Mouse (Mus musculus) midbrain, postnatal 0 days (tissue): Measurements from ENCODE around the gene Ddx5. TPM values are rescaled to one million over a fixed set of nuclear protein-coding genes. Genes with fewer than 3 reads are reported as not detected.

Experiments
- ATAC-seq: fragments of 200-750 bp; cut with Nextera tagmentation; 2 replicates; pipeline ENCODE4 v1.8.0; 2017; ENCODE audit warnings: moderate number of reproducible peaks, mild to moderate bottlenecking, moderate TSS enrichment, moderate library complexity; ENCODE audit not compliant: low FRiP score
- DNase-seq: peaks from one replicate; pipeline ENCODE4 v3.0.0-alpha.2; 2015; ENCODE audit warnings: low spot score
- H3K27ac ChIP-seq: fragments of 300-500 bp; sonication (generic); 2 replicates; pipeline ENCODE4 v1.5.1; 2014; ENCODE audit warnings: low read depth, mild to moderate bottlenecking, low read length, mixed read lengths
- H3K27me3 ChIP-seq: fragments of 300-500 bp; sonication (generic); 2 replicates; pipeline ENCODE4 v1.6.1; 2014; ENCODE audit warnings: low read length, control low read depth, mixed read lengths; ENCODE audit not compliant: insufficient read depth
- H3K36me3 ChIP-seq: fragments of 300-500 bp; sonication (generic); 2 replicates; pipeline ENCODE4 v1.6.1; 2014; ENCODE audit warnings: low read length, control low read depth, mixed read lengths; ENCODE audit not compliant: insufficient read depth
- H3K4me1 ChIP-seq: fragments of 300-500 bp; sonication (generic); 2 replicates; pipeline ENCODE4 v1.6.1; 2014; ENCODE audit warnings: mild to moderate bottlenecking, control low read depth, antibody characterized with exemption, low read length, mixed read lengths; ENCODE audit not compliant: insufficient read depth
- H3K4me2 ChIP-seq: fragments of 300-500 bp; sonication (generic); 2 replicates; pipeline ENCODE4 v1.6.1; 2014; ENCODE audit warnings: low read depth, mild to moderate bottlenecking, low read length, mixed read lengths; ENCODE audit not compliant: poor library complexity, severe bottlenecking
- H3K4me3 ChIP-seq: fragments of 300-500 bp; sonication (generic); 2 replicates; pipeline ENCODE4 v1.5.1; 2014; ENCODE audit warnings: low read depth, mild to moderate bottlenecking, low read length, moderate library complexity
- H3K9ac ChIP-seq: fragments of 300-500 bp; sonication (generic); replicated peaks from 2 replicates; pipeline ENCODE4 v1.6.1; 2014; ENCODE audit warnings: mild to moderate bottlenecking, low read length, moderate library complexity, mixed read lengths; ENCODE audit not compliant: poor library complexity, severe bottlenecking
- H3K9me3 ChIP-seq: fragments of 300-500 bp; sonication (generic); 2 replicates; pipeline ENCODE4 v1.6.1; 2016; ENCODE audit warnings: low read length, control low read depth
- CTCF ChIP-seq: IDR thresholded peaks from 2 replicates; pipeline ENCODE4 v1.5.1; 2016; ENCODE audit warnings: antibody characterized with exemption, mild to moderate bottlenecking
- WGBS: fragments of 180-500 bp; shearing (Covaris S2); extraction: QIAGEN DNeasy Blood & Tissue Kit; methylation state at CpG from one replicate; pipeline ENCODE4 v1.1.7; 2014; 5-methylcytosine and 5-hydroxymethylcytosine counted together
- polyA plus RNA-seq: library from polyadenylated mRNA; unstranded; fragments of >200 nt; fragmentation: Nextera tagmentation; extraction: Ambion mirVana; gene quantifications from 2 replicates; pipeline ENCODE4 v1.2.1, GENCODE M21; 2015
- total RNA-seq: library from RNA; depleted of rRNA; stranded (reverse); fragments of >200 nt; gene quantifications from 2 replicates; pipeline ENCODE4 v1.2.3, GENCODE M21; 2014; rRNA removed

Gene Ddx5
- 408 and 459 TPM in 2 replicates for total RNA-seq
- 260 and 301 TPM in 2 replicates for polyA plus RNA-seq

DNA sequence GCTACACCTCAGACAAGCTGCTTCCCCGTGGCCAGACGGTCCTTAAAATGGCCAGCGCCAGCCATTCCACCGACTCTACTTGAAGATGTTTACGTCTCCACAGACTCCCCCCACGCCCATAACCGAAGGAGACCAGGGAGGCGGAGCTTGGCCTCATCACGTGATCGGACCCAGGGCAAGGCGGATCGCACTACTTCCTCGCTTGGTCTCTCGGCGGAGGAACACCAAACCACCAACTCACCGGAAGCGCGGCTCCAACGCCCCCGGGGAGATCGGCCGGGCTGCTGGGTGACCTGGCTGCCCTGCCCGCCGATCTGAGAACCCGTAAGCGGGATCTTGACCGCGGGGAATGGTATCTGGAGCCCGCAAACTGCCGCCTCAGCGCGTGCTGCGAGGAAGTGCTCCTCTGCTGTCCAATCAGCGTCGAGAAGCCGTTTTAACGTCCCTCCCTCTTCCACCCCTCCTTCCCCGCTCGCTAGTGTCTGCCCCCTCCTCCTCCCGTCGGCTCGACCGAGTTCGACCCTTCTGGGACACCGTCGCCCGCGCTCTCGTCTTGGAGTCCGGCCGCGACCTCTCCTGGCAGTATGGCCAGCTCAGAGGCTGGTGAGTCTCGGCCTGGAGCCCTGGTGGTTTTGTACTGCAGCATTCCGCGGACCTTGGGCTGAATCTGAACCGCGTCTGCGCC lies at the start of gene Ddx5, which contains the start of gene Cep95:
Gene Ddx5 (minus strand): TSS at position 411 of the 685 bp plus-strand sequence.
Gene Cep95 (plus strand): TSS at position 478 of the 685 bp plus-strand sequence.
- no peaks in the 10 kb centered on the region for H3K27me3 ChIP-seq
- H3K4me3 ChIP-seq, result peak within 1 kb of the TSS; percentile 67
- H3K27ac ChIP-seq, result peak within 1 kb of the TSS; percentile 98
- peak within 1 kb of the TSS; percentile 50 for H3K4me2 ChIP-seq
- peak; percentile 56 for TF ChIP-seq CTCF
- H3K36me3 ChIP-seq, result peaks cover 6% of the 10 kb centered on the region; the same call in 1 of the 2 replicates
- peaks cover 5% of the 10 kb centered on the region; the same call in 1 of the 2 replicates for H3K4me1 ChIP-seq
- peak; percentile 89 for ATAC-seq
- H3K9ac ChIP-seq, result peak within 1 kb of the TSS; percentile 99
- WGBS, result under 1% methylated on average over 58 of the region's 58 CpGs
- DNase-seq, result peak; percentile 98
- H3K9me3 ChIP-seq, result no peaks in the 10 kb centered on the region

DNA sequence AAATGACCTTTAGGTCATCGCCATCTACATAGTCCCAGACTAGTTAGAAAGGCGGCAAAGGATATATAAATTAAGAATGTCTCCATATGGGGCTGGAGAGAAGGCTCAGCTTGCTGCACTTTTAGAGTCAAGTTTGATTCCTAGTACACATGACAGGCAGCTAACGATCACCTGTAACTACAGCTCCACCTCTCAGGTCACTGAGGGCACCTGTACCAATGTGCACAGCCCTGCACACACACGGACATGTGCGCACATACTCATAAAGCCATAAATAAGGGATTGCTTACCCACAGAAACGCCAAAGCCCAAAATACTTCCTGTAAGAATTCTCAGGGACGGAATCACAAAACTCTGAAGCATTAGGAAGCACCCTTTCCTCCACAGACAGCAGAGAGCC lies 39.1 kb upstream of the Ddx5 start:
- TF ChIP-seq CTCF, result no peak
- Histone ChIP-seq H3K4me2 (no peak overlapping the region), H3K4me3 (no peak overlapping the region), H3K9ac (no peak overlapping the region), H3K27me3 (no peaks in the 10 kb centered on the region), H3K4me1 (no peaks in the 10 kb centered on the region), H3K9me3 (no peaks in the 10 kb centered on the region), H3K27ac (no peak overlapping the region), H3K36me3 (peaks cover 23% of the 10 kb centered on the region)
- WGBS, result 93% methylated on average over 7 of the region's 7 CpGs
- no peak for DNase-seq
- no peak for ATAC-seq

DNA sequence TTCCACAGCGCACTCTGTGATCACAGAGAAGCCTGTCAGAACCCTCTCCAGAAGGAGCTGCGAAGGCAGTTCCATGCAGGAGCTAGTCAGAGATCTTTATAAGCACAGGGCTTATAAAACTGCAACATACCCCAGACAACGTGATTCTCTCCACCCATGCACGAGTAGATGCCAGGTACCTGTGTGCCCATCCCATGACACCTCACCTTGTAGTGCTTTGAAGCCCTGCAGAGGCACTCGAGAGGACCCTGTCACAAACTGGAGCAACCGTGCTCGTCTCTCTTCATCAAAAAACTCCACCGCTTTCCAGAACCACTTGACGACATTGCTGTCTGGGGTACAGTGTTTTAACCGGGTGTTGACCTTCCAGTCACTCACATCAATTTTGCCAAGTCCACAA lies 35.4 kb upstream of the Ddx5 start:
- H3K9me3 ChIP-seq, result no peaks in the 10 kb centered on the region
- WGBS, result 91% methylated on average over 10 of the region's 10 CpGs
- no peak overlapping the region for H3K27ac ChIP-seq
- no peak overlapping the region for H3K4me2 ChIP-seq
- DNase-seq (no peak), ATAC-seq (no peak)
- H3K4me3 ChIP-seq, result no peak overlapping the region
- no peak for TF ChIP-seq CTCF
- H3K4me1 ChIP-seq, result no peaks in the 10 kb centered on the region
- H3K27me3 ChIP-seq, result no peaks in the 10 kb centered on the region
- no peak overlapping the region for H3K9ac ChIP-seq
- peaks cover 35% of the 10 kb centered on the region for H3K36me3 ChIP-seq

DNA sequence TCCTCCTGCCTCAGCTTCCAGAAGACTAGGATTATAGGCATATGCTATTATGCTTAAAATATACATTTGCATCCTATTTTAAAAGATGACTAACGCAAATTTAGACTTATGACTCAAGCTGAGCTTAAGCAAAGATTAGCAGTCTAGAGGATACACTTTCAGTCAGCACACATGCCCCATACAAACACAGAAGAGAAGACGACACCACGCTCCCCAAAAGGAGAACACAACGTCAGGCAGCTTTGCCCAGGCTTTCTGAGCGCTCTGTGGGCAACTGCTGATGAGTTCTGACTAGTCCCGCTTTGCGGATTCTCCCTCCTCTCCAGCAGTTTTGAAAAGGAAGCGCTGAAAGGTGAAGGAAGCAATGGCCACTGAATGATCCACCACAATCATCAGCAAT lies 34.8 kb upstream of the Ddx5 start:
- Histone ChIP-seq H3K4me1 (no peaks in the 10 kb centered on the region), H3K36me3 (peaks cover 39% of the 10 kb centered on the region), H3K4me2 (no peak overlapping the region), H3K4me3 (no peak overlapping the region), H3K27me3 (no peaks in the 10 kb centered on the region), H3K27ac (no peak overlapping the region), H3K9ac (no peak overlapping the region), H3K9me3 (no peaks in the 10 kb centered on the region)
- no peak for TF ChIP-seq CTCF
- DNase-seq (no peak), ATAC-seq (no peak)
- 86% methylated on average over 8 of the region's 8 CpGs for WGBS

DNA sequence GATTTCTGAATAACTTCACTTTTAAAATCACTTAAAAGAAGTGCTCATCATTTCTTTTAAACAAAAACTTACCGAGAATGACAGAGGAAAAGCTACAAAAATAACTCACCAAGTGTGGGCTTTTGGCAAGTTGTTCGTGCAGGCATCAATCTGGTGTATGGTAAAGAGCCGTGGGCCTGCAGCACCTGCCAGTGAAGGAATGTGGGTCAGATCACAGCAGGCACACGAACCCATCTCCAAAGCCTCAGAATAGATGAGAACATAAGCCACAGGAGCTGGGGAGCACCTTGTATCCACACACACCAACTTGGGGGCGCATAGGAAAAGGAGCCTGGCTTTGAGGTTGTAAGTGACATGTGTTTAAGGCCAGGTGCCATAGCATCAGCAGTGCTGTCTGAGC lies 33.9 kb upstream of the Ddx5 start:
- no peak overlapping the region for H3K4me2 ChIP-seq
- no peak overlapping the region for H3K4me3 ChIP-seq
- no peak overlapping the region for H3K27ac ChIP-seq
- no peak for ATAC-seq
- 75% methylated on average over 5 of the region's 5 CpGs for WGBS
- TF ChIP-seq CTCF, result no peak
- H3K36me3 ChIP-seq, result peaks cover 32% of the 10 kb centered on the region
- no peaks in the 10 kb centered on the region for H3K4me1 ChIP-seq
- no peak overlapping the region for H3K9ac ChIP-seq
- DNase-seq, result no peak
- no peaks in the 10 kb centered on the region for H3K27me3 ChIP-seq
- H3K9me3 ChIP-seq, result no peaks in the 10 kb centered on the region

DNA sequence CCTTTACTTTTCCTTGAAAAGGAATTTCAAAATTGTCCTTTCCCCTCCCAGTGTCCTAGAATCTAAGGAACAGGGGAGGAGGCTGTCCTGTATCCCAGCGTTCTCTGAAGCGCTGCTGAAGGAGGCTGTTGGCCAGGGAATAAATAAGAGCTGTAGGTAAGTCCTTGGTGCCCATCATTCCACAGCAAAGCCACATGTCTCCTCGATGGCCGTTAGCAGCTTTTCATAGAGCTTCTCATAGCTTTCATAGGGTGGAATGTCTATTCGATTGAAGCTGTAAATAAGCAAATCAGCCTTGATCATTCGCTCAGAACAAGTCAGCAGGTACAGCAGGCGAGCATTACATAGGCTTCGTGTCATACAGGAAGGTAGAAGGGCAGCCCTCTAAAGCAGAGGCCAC lies 33.5 kb upstream of the Ddx5 start:
- Histone ChIP-seq H3K36me3 (peaks cover 31% of the 10 kb centered on the region), H3K27me3 (no peaks in the 10 kb centered on the region), H3K9me3 (no peaks in the 10 kb centered on the region), H3K9ac (no peak overlapping the region), H3K4me2 (no peak overlapping the region), H3K4me1 (no peaks in the 10 kb centered on the region), H3K27ac (no peak overlapping the region; the same call in 1 of the 2 replicates), H3K4me3 (no peak overlapping the region)
- 94% methylated on average over 8 of the region's 8 CpGs for WGBS
- ATAC-seq (no peak), DNase-seq (no peak)
- TF ChIP-seq CTCF, result no peak
